Mouse (Mus musculus): Measurements from ENCODE around the gene Sparc.

DNA sequence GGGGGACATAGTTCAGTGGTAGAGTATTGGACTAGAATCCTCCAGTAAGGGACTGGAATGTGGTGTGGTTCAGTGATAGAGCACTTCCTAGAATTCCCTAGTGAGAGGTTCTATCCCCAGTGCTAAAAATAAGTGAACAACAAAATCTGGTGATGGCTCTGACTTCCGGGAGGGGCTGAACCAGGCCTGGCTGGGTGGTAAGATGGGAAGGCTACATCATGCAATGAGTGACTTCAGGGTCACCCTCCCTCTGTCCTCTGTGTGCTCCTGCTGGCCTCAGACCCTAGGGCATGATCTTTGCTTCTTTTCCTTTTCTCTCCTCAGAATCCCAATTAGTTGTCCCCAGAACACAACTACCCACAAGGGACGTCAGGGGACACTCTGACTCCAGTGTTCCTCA is 25.9 kb downstream of the Sparc start:
- TF ChIP-seq CTCF (IDR thresholded peaks at IDR 0.05; ENCODE audit: low read depth, low read length) (no peak), POLR2A (IDR thresholded peaks at IDR 0.05; ENCODE audit: insufficient read depth, low read length) (no peak)
